12 mouse cellular contexts compared by ENCODE assay signal in the genomic region with DNA sequence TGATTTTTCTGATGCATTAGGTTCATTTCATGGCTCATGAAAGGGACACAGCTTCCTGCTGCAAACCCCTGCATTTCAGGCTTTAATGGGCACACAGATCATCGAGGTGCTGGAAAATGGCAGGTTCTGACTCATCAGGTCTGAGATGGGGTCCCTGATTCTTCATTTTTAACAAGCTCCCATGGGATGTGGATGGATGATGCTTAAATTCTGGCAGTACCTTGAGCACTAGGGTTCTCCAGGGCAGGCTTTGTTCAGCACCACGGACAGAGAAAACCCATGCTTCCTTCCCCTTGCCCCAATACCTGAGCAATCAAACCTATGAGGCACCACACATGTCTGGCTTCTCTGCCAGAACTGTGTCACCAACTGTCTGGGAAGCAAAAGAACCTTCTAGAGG.
DNase-seq lines count a peak whose midpoint lies in the region; ATAC-seq and TF ChIP-seq lines count a peak whose summit lies in the region.
"Had no signal": no experiment of that assay in that cellular context is flagged by ENCODE, and none has a peak within 500 bp of the region (broad histone marks: within the 10 kb centered on the region; RNA-seq: fewer than 3 reads in every experiment).

No protein-coding gene starts in this region.

- no peaks in the 10 kb centered on the region for H3K36me3 ChIP-seq in heart, postnatal 0 days (replicated peaks; ENCODE audit: control insufficient read depth, insufficient read depth, low read length)
- no peaks in the 10 kb centered on the region for H3K36me3 ChIP-seq in neural tube, embryonic 15.5 days
- H3K36me3 ChIP-seq in stomach, postnatal 0 days (ENCODE audit: control insufficient read depth, insufficient read depth, low read length), result no peaks in the 10 kb centered on the region
- H3K36me3 ChIP-seq: embryonic facial prominence, embryonic 12.5 days had no signal

- 26% methylated on average over 2 of the region's 2 CpGs for WGBS in heart, postnatal 0 days
- WGBS in neural tube, embryonic 15.5 days, result 44% methylated on average over 2 of the region's 2 CpGs
- WGBS in stomach, postnatal 0 days, result 28% methylated on average over 2 of the region's 2 CpGs

- H3K9ac ChIP-seq in heart, postnatal 0 days (replicated peaks; ENCODE audit: low read depth, low read length), result no peak overlapping the region
- no peak overlapping the region for H3K9ac ChIP-seq in neural tube, embryonic 15.5 days (replicated peaks)
- no peak overlapping the region for H3K9ac ChIP-seq in stomach, postnatal 0 days (ENCODE audit: low read length)
- H3K9ac ChIP-seq: embryonic facial prominence, embryonic 12.5 days; hindbrain, embryonic 14.5 days had no signal

- H3K27me3 ChIP-seq in heart, postnatal 0 days (ENCODE audit: control insufficient read depth, insufficient read depth, low read length), result no peaks in the 10 kb centered on the region
- H3K27me3 ChIP-seq in neural tube, embryonic 15.5 days (replicated peaks), result no peaks in the 10 kb centered on the region
- H3K27me3 ChIP-seq in stomach, postnatal 0 days (ENCODE audit: control insufficient read depth, insufficient read depth, low read length), result no peaks in the 10 kb centered on the region
- H3K27me3 ChIP-seq: embryonic facial prominence, embryonic 12.5 days had no signal

- no peaks in the 10 kb centered on the region for H3K9me3 ChIP-seq in heart, postnatal 0 days (replicated peaks; ENCODE audit: control insufficient read depth, low read length)
- H3K9me3 ChIP-seq in neural tube, embryonic 15.5 days (replicated peaks), result no peaks in the 10 kb centered on the region
- no peaks in the 10 kb centered on the region for H3K9me3 ChIP-seq in stomach, postnatal 0 days (ENCODE audit: control insufficient read depth, low read length)
- H3K9me3 ChIP-seq: embryonic facial prominence, embryonic 12.5 days had no signal

- no peak for ATAC-seq in heart, postnatal 0 days (ENCODE audit: insufficient read depth, low read depth)
- ATAC-seq in neural tube, embryonic 15.5 days (ENCODE audit: low FRiP score), result no peak
- no peak for ATAC-seq in stomach, postnatal 0 days (ENCODE audit: low FRiP score, low TSS enrichment)
- ATAC-seq: CD4-positive, CD25-positive, alpha-beta regulatory T cell, adult 4 months had no signal

- no peak for TF ChIP-seq CTCF in heart, postnatal 0 days (IDR thresholded peaks at IDR 0.05; ENCODE audit: low read depth)
- TF ChIP-seq CTCF in stomach, postnatal 0 days (IDR thresholded peaks at IDR 0.05; ENCODE audit: low read depth), result no peak

- H3K27ac ChIP-seq in heart, postnatal 0 days (ENCODE audit: low read depth), result no peak overlapping the region
- H3K27ac ChIP-seq in neural tube, embryonic 15.5 days (replicated peaks), result no peak overlapping the region
- H3K27ac ChIP-seq in stomach, postnatal 0 days (replicated peaks), result no peak overlapping the region
- H3K27ac ChIP-seq: embryonic facial prominence, embryonic 12.5 days; hindbrain, embryonic 14.5 days had no signal

- H3K4me1 ChIP-seq in heart, postnatal 0 days (ENCODE audit: control insufficient read depth, insufficient read depth), result no peaks in the 10 kb centered on the region
- peaks cover 5% of the 10 kb centered on the region for H3K4me1 ChIP-seq in neural tube, embryonic 15.5 days
- H3K4me1 ChIP-seq in stomach, postnatal 0 days (replicated peaks; ENCODE audit: control insufficient read depth, insufficient read depth), result no peaks in the 10 kb centered on the region
- H3K4me1 ChIP-seq: embryonic facial prominence, embryonic 12.5 days had no signal

- H3K4me2 ChIP-seq in heart, postnatal 0 days (ENCODE audit: low read depth, low read length), result no peak overlapping the region
- no peak overlapping the region for H3K4me2 ChIP-seq in neural tube, embryonic 15.5 days
- H3K4me2 ChIP-seq in stomach, postnatal 0 days (replicated peaks; ENCODE audit: low read depth), result no peak overlapping the region
- H3K4me2 ChIP-seq: embryonic facial prominence, embryonic 12.5 days; hindbrain, embryonic 14.5 days had no signal

- no peak overlapping the region for H3K4me3 ChIP-seq in heart, postnatal 0 days (ENCODE audit: low read depth, low read length)
- H3K4me3 ChIP-seq in neural tube, embryonic 15.5 days (replicated peaks), result no peak overlapping the region
- H3K4me3 ChIP-seq in stomach, postnatal 0 days (ENCODE audit: low read depth, low read length), result no peak overlapping the region
- H3K4me3 ChIP-seq: embryonic facial prominence, embryonic 12.5 days had no signal

- DNase-seq in heart, postnatal 0 days (ENCODE audit: low spot score), result peak; percentile 24
- DNase-seq in heart, adult 9 months (ENCODE audit: low spot score in 2 of 2), result no peak
- peak; percentile 30 for DNase-seq in neural tube, embryonic 10.5 days (ENCODE audit: extremely low spot score, low spot score)
- DNase-seq in forelimb bud, embryonic 11.5 days (ENCODE audit: low read depth, low spot score), result peak; percentile 61
- DNase-seq in stomach, postnatal 0 days (ENCODE audit: low spot score), result peak; percentile 27
- no peak for DNase-seq in cerebellum, adult 11 months
- DNase-seq in urinary bladder, postnatal 36 days (ENCODE audit: low spot score in 2 of 2), result no peak
- DNase-seq: lung, postnatal 4 days had no signal

- no peak for TF ChIP-seq EP300 in heart, postnatal 0 days (IDR thresholded peaks at IDR 0.05; ENCODE audit: low read depth)
- no peak for TF ChIP-seq EP300 in stomach, postnatal 0 days (optimal IDR thresholded peaks at IDR 0.05)

Comparison
In these comparisons a context has a peak if more than half of its experiments do, and no peak if none do; other contexts are left out.
1. DNase-seq: peak in heart, postnatal 0 days (single experiment), neural tube, embryonic 10.5 days (single experiment), forelimb bud, embryonic 11.5 days (single experiment) and stomach, postnatal 0 days (single experiment); none in heart, adult 9 months (0 of 2), cerebellum, adult 11 months (single experiment) and urinary bladder, postnatal 36 days (0 of 2).